Mouse (Mus musculus) skeletal muscle tissue, adult 2 months (tissue): ENCODE results near the gene Shank1.

Experiments
- DNase-seq: peaks from one replicate; pipeline ENCODE4 v3.0.0-alpha.2; 2012; ENCODE audit warnings: low read depth, low spot score

Gene Shank1

GRCm38 (mm10) chr7:44340226-44340625, 30.2 kb downstream of the Shank1 start:
- DNase-seq: no peak

- DNase-seq: no peak
These were observed 31.1 kb downstream of the Shank1 start for GRCm38 (mm10) chr7:44341119-44341518.

GRCm38 (mm10) chr7:44341714-44342113, 31.7 kb downstream of the Shank1 start:
- no peak for DNase-seq

- no peak for DNase-seq
These were observed 33.5 kb downstream of the Shank1 start for GRCm38 (mm10) chr7:44343459-44344015.

- DNase-seq: no peak
These were observed 34.6 kb downstream of the Shank1 start for GRCm38 (mm10) chr7:44344622-44345021.

- DNase-seq: no peak
These were observed 39.0 kb downstream of the Shank1 start for GRCm38 (mm10) chr7:44349043-44349442.

GRCm38 (mm10) chr7:44350957-44351711, 41.1 kb downstream of the Shank1 start:
- peak; percentile 57 for DNase-seq

- DNase-seq: no peak
These were observed 42.1 kb downstream of the Shank1 start for GRCm38 (mm10) chr7:44351881-44352749.

GRCm38 (mm10) chr7:44352750-44353600, 42.9 kb downstream of the Shank1 start:
- DNase-seq: no peak

GRCm38 (mm10) chr7:44353601-44354340, 43.7 kb downstream of the Shank1 start:
- DNase-seq: no peak

- DNase-seq: no peak
These were observed 45.4 kb downstream of the Shank1 start for GRCm38 (mm10) chr7:44355411-44355810.

GRCm38 (mm10) chr7:44356590-44357481, 46.8 kb downstream of the Shank1 start:
- DNase-seq: no peak

- no peak for DNase-seq
These were observed 47.5 kb downstream of the Shank1 start for GRCm38 (mm10) chr7:44357531-44357930.

GRCm38 (mm10) chr7:44358012-44358411, 48.0 kb downstream of the Shank1 start:
- no peak for DNase-seq

GRCm38 (mm10) chr7:44358886-44359654, 49.0 kb downstream of the Shank1 start:
- DNase-seq: no peak

- DNase-seq: peak; percentile 86
These were observed 50.0 kb downstream of the Shank1 start for GRCm38 (mm10) chr7:44359908-44360672.

- DNase-seq: no peak
These were observed 50.8 kb downstream of the Shank1 start for GRCm38 (mm10) chr7:44360792-44361301.

- DNase-seq: no peak
These were observed 62.6 kb downstream of the Shank1 start for GRCm38 (mm10) chr7:44372678-44373077.
